Mouse (Mus musculus) neural tube, embryonic 10.5 days (tissue): ENCODE results near the gene Fbln1.

Experiments used
- DNase-seq: peaks from one replicate; pipeline ENCODE4 v3.0.0-alpha.2; 2017; ENCODE audit warnings: low spot score; ENCODE audit errors: extremely low spot score

Fbln1 gene

GRCm38 (mm10) chr15:85335671-85336300 lies 130.0 kb downstream of the Fbln1 start, which contains the start of gene Atxn10:
Gene Atxn10 (plus strand): TSS chr15:85336245.
- DNase-seq: no peak
